Mouse (Mus musculus) C2C12 (cell line): ENCODE results near the gene Arfgap1. TPM values are rescaled to one million over a fixed set of nuclear protein-coding genes. Genes with fewer than 3 reads are reported as not detected.

Source experiments
- H3K27me3 ChIP-seq: one replicate; pipeline ENCODE4 v1.6.1; 2011; ENCODE audit not compliant: control insufficient read depth, insufficient read depth, insufficient read length
- H3K36me3 ChIP-seq: one replicate; pipeline ENCODE4 v1.6.1; 2011; ENCODE audit not compliant: control insufficient read depth, insufficient read depth
- H3K4me3 ChIP-seq: one replicate; pipeline ENCODE4 v1.5.1; 2011; ENCODE audit warnings: mild to moderate bottlenecking, control low read depth; ENCODE audit not compliant: poor library complexity, insufficient read depth, severe bottlenecking
- H3K79me2 ChIP-seq: one replicate; pipeline ENCODE4 v1.6.1; 2011; ENCODE audit not compliant: control insufficient read depth, insufficient read depth
- H3K79me3 ChIP-seq: one replicate; pipeline ENCODE4 v1.6.1; 2011; ENCODE audit warnings: low read depth, control low read depth
- H3ac ChIP-seq: one replicate; pipeline ENCODE3; 2011; ENCODE audit warnings: low read depth; ENCODE audit not compliant: control insufficient read depth, insufficient read length
- CEBPB ChIP-seq: IDR thresholded peaks from one replicate; pipeline ENCODE4 v1.6.1; 2011; ENCODE audit warnings: low read depth, mild to moderate bottlenecking, control low read depth, moderate library complexity
- CTCF ChIP-seq: IDR thresholded peaks from one replicate; pipeline ENCODE4 v1.5.1; 2011; ENCODE audit not compliant: control insufficient read depth, insufficient read depth, insufficient read length
- FOSL1 ChIP-seq: IDR thresholded peaks from one replicate; pipeline ENCODE4 v1.8.0; 2011; ENCODE audit warnings: mild to moderate bottlenecking, low read length; ENCODE audit not compliant: poor library complexity, insufficient read depth, severe bottlenecking
- MAX ChIP-seq: IDR thresholded peaks from one replicate; pipeline ENCODE4 v1.6.1; 2011; ENCODE audit warnings: mild to moderate bottlenecking, control low read depth
- MYOD1 ChIP-seq: IDR thresholded peaks from one replicate; pipeline ENCODE4 v1.6.1; 2011; ENCODE audit warnings: low read depth; ENCODE audit not compliant: control insufficient read depth, insufficient read length
- MYOG ChIP-seq: IDR thresholded peaks from one replicate; pipeline ENCODE4 v1.6.1; 2011; ENCODE audit not compliant: control insufficient read depth, insufficient read length; ENCODE audit errors: extremely low read depth
- USF1 ChIP-seq: IDR thresholded peaks from one replicate; pipeline ENCODE4 v1.6.1; 2011; ENCODE audit warnings: low read depth, mild to moderate bottlenecking, control low read depth, moderate library complexity
- polyA plus RNA-seq: library from polyadenylated mRNA; unstranded; fragments of >200 nt; fragmentation: generic; extraction: Trizol; gene quantifications from one replicate; pipeline ENCODE4 v1.2.1, GENCODE M21; 2012; ENCODE audit warnings: missing spikeins

Arfgap1 gene
- polyA plus RNA-seq, 1 experiment: 46.6 TPM

DNA sequence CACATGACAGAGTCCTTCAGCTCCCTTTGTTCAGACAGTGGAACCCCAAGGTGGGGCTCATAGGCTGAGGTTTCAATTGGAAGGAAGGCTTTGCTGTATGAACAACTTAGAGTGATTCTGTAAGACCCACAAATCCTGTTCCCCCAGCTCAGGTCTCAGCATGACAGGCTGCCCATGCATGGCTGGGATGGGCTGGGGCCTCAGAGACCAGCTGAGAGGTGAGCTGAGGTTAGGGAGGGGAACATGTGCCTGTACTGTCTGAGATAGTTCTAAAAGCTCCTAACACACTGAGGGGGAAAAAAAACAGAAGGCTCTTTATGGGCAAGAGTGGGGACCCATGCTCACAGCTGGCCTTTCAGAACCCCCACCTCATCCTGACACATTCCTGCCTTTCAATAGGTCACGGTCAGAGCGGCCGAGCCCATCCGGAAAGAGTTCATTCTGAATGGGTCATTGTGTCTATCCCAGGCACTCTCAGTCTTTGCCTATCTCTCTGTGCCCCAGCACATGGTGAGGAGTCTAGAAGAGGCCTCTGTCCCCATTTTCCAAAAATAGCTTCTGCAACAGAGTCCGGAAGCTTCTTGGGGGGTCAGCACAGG lies 20.5 kb downstream of the Arfgap1 start:
- H3K27me3 ChIP-seq: no peaks in the 10 kb centered on the region
- no peaks in the 10 kb centered on the region for H3K79me3 ChIP-seq
- H3K36me3 ChIP-seq: peaks cover 9% of the 10 kb centered on the region
- TF ChIP-seq MYOG: no peak
- no peak for TF ChIP-seq CEBPB
- TF ChIP-seq CTCF: no peak
- no peak for TF ChIP-seq MYOD1
- no peak for TF ChIP-seq USF1
- TF ChIP-seq MAX: no peak
- no peak for TF ChIP-seq FOSL1
- no peak overlapping the region for H3K4me3 ChIP-seq
- no peak overlapping the region for H3ac ChIP-seq
- H3K79me2 ChIP-seq: no peaks in the 10 kb centered on the region

DNA sequence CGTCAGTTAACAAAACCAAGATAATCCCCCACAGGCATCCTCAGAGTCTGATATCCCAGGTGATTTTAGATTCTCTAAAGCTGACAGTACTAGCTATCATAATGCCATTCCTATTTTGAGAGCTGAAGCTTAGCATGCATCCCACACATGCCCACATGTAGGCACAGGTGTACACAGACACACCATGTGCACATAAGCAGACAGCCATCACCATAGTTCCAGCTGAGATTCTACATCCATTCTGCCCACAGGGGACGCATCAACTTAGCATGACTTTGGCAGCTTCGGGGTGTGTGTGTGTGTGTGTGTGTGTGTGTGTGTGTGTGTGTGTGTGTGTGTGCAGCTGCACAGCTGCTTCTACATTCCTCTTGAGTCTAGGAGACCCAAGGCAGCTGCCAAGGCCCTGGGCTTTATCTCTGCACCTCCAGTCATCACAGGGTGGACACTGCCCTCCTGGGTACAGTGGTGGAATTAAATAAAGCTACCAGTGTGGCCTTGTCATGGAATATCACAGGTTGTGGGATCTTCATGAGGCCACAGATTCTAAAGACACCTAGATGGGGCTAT lies 21.4 kb downstream of the Arfgap1 start:
- Histone ChIP-seq H3K36me3 (peaks cover 4% of the 10 kb centered on the region), H3K4me3 (no peak overlapping the region), H3K79me3 (no peaks in the 10 kb centered on the region), H3ac (no peak overlapping the region), H3K27me3 (no peaks in the 10 kb centered on the region), H3K79me2 (no peaks in the 10 kb centered on the region)
- TF ChIP-seq MYOG: no peak
- TF ChIP-seq FOSL1: no peak
- no peak for TF ChIP-seq MYOD1
- TF ChIP-seq CTCF: no peak

DNA sequence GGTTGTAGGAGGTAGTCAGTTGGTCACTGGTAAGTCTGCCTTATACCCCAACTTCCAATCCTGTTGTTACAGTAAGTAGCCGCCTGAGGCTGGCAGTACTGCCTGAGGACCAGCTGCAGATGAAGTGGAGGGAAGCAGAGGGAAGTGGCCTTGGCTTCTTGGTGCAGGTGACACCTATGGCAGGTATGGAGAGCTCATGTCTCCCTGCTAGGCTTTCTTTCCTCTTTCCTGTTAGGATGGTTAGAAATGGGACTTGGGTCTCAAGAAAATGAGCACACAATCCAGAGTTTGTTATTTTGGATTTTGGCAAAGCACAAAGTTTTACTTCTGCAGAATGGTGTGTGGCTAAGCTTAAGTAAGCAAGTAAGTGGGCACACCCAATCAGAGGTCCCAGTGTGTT lies 21.9 kb downstream of the Arfgap1 start:
- Histone ChIP-seq H3K27me3 (no peaks in the 10 kb centered on the region), H3ac (no peak overlapping the region)

DNA sequence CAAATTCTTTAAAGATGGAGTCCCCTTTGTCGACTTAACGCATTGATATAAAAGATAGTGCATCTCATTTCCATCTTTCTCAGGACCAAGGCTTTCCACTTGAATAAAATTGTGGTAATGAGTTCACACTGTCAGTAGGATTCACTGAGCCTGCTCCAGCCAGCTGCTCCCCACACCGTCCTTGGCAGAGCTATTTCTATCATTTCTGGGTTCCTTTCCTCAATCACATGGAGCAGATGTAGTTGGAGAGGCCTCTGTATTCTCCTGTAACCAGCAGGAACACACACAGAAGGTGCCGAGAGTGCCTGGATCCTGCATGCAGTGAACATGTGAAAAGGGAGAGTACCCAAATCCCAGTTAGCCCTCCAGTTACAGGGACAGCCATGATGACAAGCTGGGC lies 23.3 kb downstream of the Arfgap1 start:
- TF ChIP-seq CEBPB (no peak), MYOG (no peak), CTCF (no peak), FOSL1 (no peak), MYOD1 (no peak), USF1 (no peak), MAX (no peak)
- Histone ChIP-seq H3K27me3 (no peaks in the 10 kb centered on the region), H3K79me2 (no peaks in the 10 kb centered on the region), H3K4me3 (no peak overlapping the region), H3K79me3 (no peaks in the 10 kb centered on the region), H3K36me3 (no peaks in the 10 kb centered on the region), H3ac (no peak overlapping the region)

More for the DNA sequence above, 21.9 kb downstream of the Arfgap1 start:
- Histone ChIP-seq H3K4me3 (no peak overlapping the region), H3K79me2 (no peaks in the 10 kb centered on the region), H3K36me3 (no peaks in the 10 kb centered on the region), H3K79me3 (no peaks in the 10 kb centered on the region)
- no peak for TF ChIP-seq MYOG
- no peak for TF ChIP-seq FOSL1
- TF ChIP-seq CEBPB: no peak
- no peak for TF ChIP-seq USF1
- TF ChIP-seq MAX: no peak
- no peak for TF ChIP-seq CTCF

DNA sequence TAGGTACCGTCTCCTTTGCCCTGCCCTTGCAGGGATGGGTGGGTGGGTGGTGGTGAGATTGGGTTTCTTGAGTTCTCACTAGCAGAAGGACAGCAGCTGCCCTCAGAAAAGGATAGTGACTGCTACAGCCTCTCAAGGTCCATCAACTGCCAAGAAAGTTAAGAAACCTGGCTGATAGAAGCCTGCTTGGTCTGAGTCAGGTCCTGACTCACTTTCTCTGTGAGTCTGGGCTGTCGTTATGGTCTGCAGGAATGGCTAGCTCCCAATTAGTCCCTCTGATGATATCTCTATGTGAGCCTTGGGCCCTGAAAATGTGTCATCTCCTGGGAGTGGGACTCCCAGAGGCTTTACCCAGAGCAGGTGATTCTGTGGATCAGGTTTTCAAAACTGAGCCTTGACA lies 27.3 kb downstream of the Arfgap1 start:
- no peak for TF ChIP-seq MYOG
- H3K36me3 ChIP-seq: no peaks in the 10 kb centered on the region
- no peak overlapping the region for H3ac ChIP-seq
- peaks cover 10% of the 10 kb centered on the region for H3K27me3 ChIP-seq
- no peaks in the 10 kb centered on the region for H3K79me2 ChIP-seq
- H3K79me3 ChIP-seq: no peaks in the 10 kb centered on the region
- H3K4me3 ChIP-seq: no peak overlapping the region

DNA sequence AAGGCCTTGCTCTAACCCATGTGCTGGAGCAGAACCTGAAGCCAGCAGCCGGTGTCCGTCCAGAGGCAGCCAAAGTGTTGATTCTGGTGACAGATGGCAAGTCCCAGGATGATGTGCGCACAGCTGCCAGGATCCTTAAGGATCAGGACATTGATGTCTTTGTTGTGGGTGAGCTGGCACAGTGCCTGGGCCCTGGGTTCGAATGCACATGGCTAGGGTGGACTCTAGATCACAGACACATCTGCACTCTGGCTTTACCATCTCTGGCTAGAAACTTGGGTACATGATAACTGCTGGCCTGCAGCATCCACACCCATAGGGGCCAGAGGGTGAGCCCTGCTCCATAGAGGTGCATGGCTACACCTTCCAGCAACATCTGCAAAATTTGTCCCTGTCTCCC lies 28.4 kb downstream of the Arfgap1 start:
- no peak for TF ChIP-seq USF1
- no peak for TF ChIP-seq MYOD1
- no peak for TF ChIP-seq CTCF
- no peak for TF ChIP-seq FOSL1
- TF ChIP-seq MYOG: no peak
- TF ChIP-seq CEBPB: no peak
- no peak for TF ChIP-seq MAX
- H3K79me3 ChIP-seq: no peaks in the 10 kb centered on the region
- peaks cover 21% of the 10 kb centered on the region for H3K27me3 ChIP-seq

More for the DNA sequence above, 28.4 kb downstream of the Arfgap1 start:
- no peak overlapping the region for H3K4me3 ChIP-seq
- H3K36me3 ChIP-seq: no peaks in the 10 kb centered on the region
- H3ac ChIP-seq: no peak overlapping the region
- no peaks in the 10 kb centered on the region for H3K79me2 ChIP-seq
